Mouse (Mus musculus) skeletal muscle tissue, adult 2 months (tissue): Measurements from ENCODE around the gene Gm11096.

Experiments used
- DNase-seq: peaks from one replicate; pipeline ENCODE4 v3.0.0-alpha.2; 2012; ENCODE audit warnings: low read depth, low spot score

Gene Gm11096

GRCm38 (mm10) chr17:81480351-81481161 lies 39.0 kb downstream of the Gm11096 start:
- DNase-seq, result peak; percentile 80

DNA sequence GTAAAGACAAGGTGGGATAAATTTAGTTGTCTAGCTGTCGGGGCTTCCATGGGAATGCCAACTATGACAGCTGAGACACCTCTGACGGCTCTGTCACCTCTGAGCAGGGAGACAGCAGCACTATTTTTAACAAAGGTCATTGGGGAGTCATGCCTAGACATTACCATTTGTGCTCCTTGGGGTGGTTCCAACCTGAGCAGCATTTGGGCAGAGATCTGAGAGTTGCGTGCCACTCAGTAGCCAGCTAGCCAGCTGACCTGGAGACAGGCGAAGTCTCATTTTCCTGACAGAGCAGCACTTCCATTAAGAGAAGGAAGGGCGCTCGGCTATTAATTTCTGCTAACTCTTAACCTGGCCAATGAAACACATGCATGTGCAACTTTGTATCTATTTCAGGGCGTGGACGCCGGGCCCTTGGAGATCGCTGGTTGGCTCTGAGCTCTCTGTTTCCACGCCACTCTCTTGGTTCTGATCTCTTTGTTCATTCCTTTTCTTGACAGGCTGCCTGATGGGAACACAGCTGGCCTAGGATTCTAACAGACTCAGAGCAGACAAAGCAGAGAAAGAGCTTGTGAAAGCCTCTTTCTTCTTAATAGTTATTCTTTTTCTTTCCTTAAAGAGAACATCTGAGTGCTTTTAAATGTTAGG lies 40.4 kb downstream of the Gm11096 start:
- peak; percentile 91 for DNase-seq

DNA sequence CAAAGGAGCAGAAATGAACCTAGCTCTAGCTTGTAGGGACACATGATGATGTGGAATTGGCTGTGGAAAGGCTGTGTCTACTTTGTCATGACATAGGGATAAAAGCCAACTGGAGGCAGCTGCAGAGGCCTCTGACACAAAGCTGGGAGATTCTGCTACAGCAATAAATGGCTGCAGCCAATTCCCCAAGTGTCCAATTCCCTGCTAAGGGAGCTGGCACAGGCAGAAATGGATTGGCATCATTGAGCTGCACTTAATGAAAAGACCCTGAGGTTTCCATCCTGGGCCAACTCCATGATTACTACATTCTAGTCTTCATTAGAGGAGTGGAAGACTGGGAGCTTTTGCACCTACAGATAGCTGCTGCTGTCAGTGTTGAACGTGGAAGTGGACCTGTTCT lies 44.8 kb downstream of the Gm11096 start:
- no peak for DNase-seq
